Mouse (Mus musculus) midbrain, embryonic 13.5 days (tissue): ENCODE measurements around the gene Gm36210. TPM values are rescaled to one million over a fixed set of nuclear protein-coding genes. Genes with fewer than 3 reads are reported as not detected.

Experiments used
- ATAC-seq: fragments of 200-750 bp; cut with Nextera tagmentation; 2 replicates; pipeline ENCODE4 v1.8.0; 2017; ENCODE audit warnings: mild to moderate bottlenecking, moderate TSS enrichment, moderate library complexity
- H3K27ac ChIP-seq: fragments of 300-500 bp; sonication (generic); 2 replicates; pipeline ENCODE4 v1.5.1; 2015; ENCODE audit warnings: inconsistent platforms, mild to moderate bottlenecking, moderate library complexity
- H3K27me3 ChIP-seq: fragments of 300-500 bp; sonication (generic); 2 replicates; pipeline ENCODE4 v1.6.1; 2015; ENCODE audit warnings: mild to moderate bottlenecking, inconsistent platforms
- H3K36me3 ChIP-seq: fragments of 300-500 bp; sonication (generic); 2 replicates; pipeline ENCODE4 v1.6.1; 2015; ENCODE audit warnings: mild to moderate bottlenecking, inconsistent platforms
- H3K4me1 ChIP-seq: fragments of 300-500 bp; sonication (generic); replicated peaks from 2 replicates; pipeline ENCODE4 v1.6.1; 2015; ENCODE audit warnings: inconsistent platforms
- H3K4me2 ChIP-seq: fragments of 300-500 bp; sonication (generic); replicated peaks from 2 replicates; pipeline ENCODE4 v1.6.1; 2015; ENCODE audit warnings: moderate library complexity, mild to moderate bottlenecking, inconsistent platforms
- H3K4me3 ChIP-seq: fragments of 300-500 bp; sonication (generic); replicated peaks from 2 replicates; pipeline ENCODE4 v1.5.1; 2015; ENCODE audit warnings: mild to moderate bottlenecking, inconsistent platforms
- H3K9ac ChIP-seq: fragments of 300-500 bp; sonication (generic); replicated peaks from 2 replicates; pipeline ENCODE4 v1.6.1; 2015; ENCODE audit warnings: mild to moderate bottlenecking, inconsistent platforms
- H3K9me3 ChIP-seq: fragments of 300-500 bp; sonication (generic); 2 replicates; pipeline ENCODE4 v1.6.1; 2016; ENCODE audit warnings: mild to moderate bottlenecking, inconsistent platforms
- WGBS: fragments of 180-500 bp; shearing (Covaris S2); methylation state at CpG from one replicate; pipeline ENCODE4 v1.1.7; 2015; 5-methylcytosine and 5-hydroxymethylcytosine counted together
- polyA plus RNA-seq: library from polyadenylated mRNA; unstranded; fragments of >200 nt; fragmentation: Nextera tagmentation; extraction: Ambion mirVana; gene quantifications from 2 replicates; pipeline ENCODE4 v1.2.1, GENCODE M21; 2015

Gm36210 gene
- polyA plus RNA-seq, 1 experiment from 2014 or later = 0.32 TPM

DNA sequence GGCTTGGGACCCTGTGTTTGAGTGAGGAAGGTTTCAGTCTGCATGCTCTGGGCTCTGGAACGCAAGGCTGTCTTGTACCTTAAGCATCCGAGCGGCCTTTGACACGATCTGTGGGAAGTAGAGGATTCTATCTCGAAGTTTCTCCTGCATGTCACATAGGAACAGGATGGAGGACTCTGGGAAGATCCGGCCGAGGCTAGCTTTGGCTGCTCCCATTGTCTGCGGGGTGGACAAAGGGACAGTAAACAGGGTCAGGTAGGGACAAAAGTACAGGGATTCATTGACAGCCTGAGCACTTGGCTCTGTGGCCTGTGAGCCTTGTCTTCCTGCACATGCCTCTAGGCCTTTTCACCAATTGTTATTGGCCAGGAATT lies 55.0 kb downstream of the Gm36210 start:
- Histone ChIP-seq H3K4me2 (no peak overlapping the region), H3K36me3 (no peaks in the 10 kb centered on the region), H3K27ac (no peak overlapping the region), H3K9me3 (no peaks in the 10 kb centered on the region), H3K4me1 (no peaks in the 10 kb centered on the region), H3K27me3 (peaks cover 9% of the 10 kb centered on the region), H3K4me3 (no peak overlapping the region), H3K9ac (no peak overlapping the region)
- WGBS = 68% methylated on average over 8 of the region's 8 CpGs
- no peak for ATAC-seq

DNA sequence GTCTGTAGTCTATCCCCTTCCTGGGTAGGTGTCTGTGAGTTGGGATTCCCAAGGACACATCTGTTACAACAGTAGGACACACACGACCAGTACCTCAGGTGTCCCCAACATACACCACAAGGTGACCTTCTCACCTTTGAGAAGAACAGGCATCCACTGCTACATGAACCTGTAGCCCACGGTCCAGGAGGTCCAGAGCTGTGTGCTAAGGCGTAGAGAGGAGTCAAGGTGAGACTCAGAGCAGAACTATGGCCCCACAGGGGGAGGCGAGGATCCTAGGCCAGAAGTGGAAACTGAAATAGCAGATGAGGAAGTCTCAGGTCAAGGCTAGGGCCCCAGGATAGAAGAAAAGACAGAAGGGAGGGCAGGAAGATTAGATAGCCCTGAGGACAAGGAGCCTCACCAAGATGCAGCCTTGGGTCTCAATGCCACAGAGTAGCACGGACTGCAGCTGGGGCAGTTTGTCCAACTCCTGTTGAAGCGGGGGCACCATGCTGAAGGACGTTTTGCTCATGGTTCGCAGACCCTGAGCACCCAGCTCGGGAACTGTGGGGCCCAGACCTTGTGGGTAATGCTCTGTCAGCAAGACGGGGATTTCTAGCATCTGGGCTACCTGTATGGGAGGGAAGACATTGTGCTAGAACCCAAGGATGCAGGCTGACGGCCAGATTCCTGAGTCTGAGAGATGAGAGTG lies 55.5 kb downstream of the Gm36210 start:
- H3K4me3 ChIP-seq = no peak overlapping the region
- no peaks in the 10 kb centered on the region for H3K4me1 ChIP-seq
- no peak overlapping the region for H3K27ac ChIP-seq
- H3K9ac ChIP-seq = no peak overlapping the region
- peaks cover 13% of the 10 kb centered on the region for H3K27me3 ChIP-seq
- no peak overlapping the region for H3K4me2 ChIP-seq
- H3K9me3 ChIP-seq = no peaks in the 10 kb centered on the region
- no peaks in the 10 kb centered on the region for H3K36me3 ChIP-seq
- 79% methylated on average over 11 of the region's 11 CpGs for WGBS
- no peak for ATAC-seq

DNA sequence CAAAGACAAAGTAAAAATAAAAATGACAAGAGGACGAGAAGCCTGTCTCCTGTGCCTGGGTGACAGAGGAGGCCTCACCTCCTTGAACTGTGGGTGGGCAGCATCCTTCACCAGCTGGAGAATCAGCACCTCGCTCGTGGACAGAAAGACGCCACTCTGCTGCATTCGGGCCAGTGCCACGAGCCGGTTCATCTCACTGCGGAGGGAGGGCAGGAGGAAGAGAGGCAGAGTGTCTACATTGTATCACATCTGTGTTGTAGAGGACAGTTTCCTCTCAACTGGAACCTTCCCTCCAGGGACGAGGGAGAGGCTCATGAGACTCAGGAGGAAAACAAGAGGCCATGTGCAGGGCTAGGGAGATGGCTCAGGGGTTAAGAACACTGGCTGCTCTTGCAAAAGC lies 56.9 kb downstream of the Gm36210 start:
- Histone ChIP-seq H3K27me3 (peaks cover 19% of the 10 kb centered on the region), H3K4me1 (peaks cover 7% of the 10 kb centered on the region), H3K4me3 (no peak overlapping the region), H3K36me3 (no peaks in the 10 kb centered on the region), H3K9ac (no peak overlapping the region), H3K9me3 (no peaks in the 10 kb centered on the region), H3K27ac (no peak overlapping the region), H3K4me2 (no peak overlapping the region)
- ATAC-seq = no peak
- 63% methylated on average over 9 of the region's 9 CpGs for WGBS

Other genes with a start within 250 kb of the Gm36210 start
- 9.2 and 11.4 TPM in 2 replicates for gene Ppp6r1, start 247.5 kb downstream of the Gm36210 start, polyA plus RNA-seq
- gene Hspbp1, start 221.4 kb downstream of the Gm36210 start, polyA plus RNA-seq = 122 and 123 TPM in 2 replicates
- gene Brsk1, start 215.9 kb downstream of the Gm36210 start, polyA plus RNA-seq = 6.8 and 7.6 TPM in 2 replicates
- gene Tmem150b, start 181.3 kb downstream of the Gm36210 start, polyA plus RNA-seq = 0.22 and 0.24 TPM in 2 replicates
- 90.0 and 92.5 TPM in 2 replicates for gene Kmt5c, start 166.4 kb downstream of the Gm36210 start, polyA plus RNA-seq
- 19.7 and 22.9 TPM in 2 replicates for gene Cox6b2, start 153.4 kb downstream of the Gm36210 start, polyA plus RNA-seq
- not detected in 2 replicates for gene Fam71e2, start 135.2 kb downstream of the Gm36210 start, polyA plus RNA-seq
- gene Il11, start 123.7 kb downstream of the Gm36210 start, polyA plus RNA-seq = 0.48 and 1.1 TPM in 2 replicates
- gene Tmem190, start 123.6 kb downstream of the Gm36210 start, polyA plus RNA-seq = 0.45 TPM in 1 of 2 replicates, not detected in the other
- 2.5 and 3.0 TPM in 2 replicates for gene Tmem238, start 116.9 kb downstream of the Gm36210 start, polyA plus RNA-seq
- gene Rpl28, start 113.6 kb downstream of the Gm36210 start, polyA plus RNA-seq = 224 and 265 TPM in 2 replicates
- gene Ube2s, start 93.9 kb downstream of the Gm36210 start, polyA plus RNA-seq = 281 and 301 TPM in 2 replicates
- gene Shisa7, start 61.8 kb downstream of the Gm36210 start, polyA plus RNA-seq = 8.8 and 9.7 TPM in 2 replicates
- gene Isoc2b, start 36.3 kb downstream of the Gm36210 start, polyA plus RNA-seq = 3.3 and 5.3 TPM in 2 replicates
- 0.43 and 0.65 TPM in 2 replicates for gene Isoc2a, start 29.4 kb downstream of the Gm36210 start, polyA plus RNA-seq
- 4.3 and 4.4 TPM in 2 replicates for gene Zfp628, start 8.7 kb upstream of the Gm36210 start, polyA plus RNA-seq
- 29.5 and 31.1 TPM in 2 replicates for gene Nat14, start 15.5 kb upstream of the Gm36210 start, polyA plus RNA-seq
- gene Ssc5d, start 19.3 kb upstream of the Gm36210 start, polyA plus RNA-seq = 0.88 and 0.98 TPM in 2 replicates
- 0.12 and 0.13 TPM in 2 replicates for gene Sbk2, start 57.9 kb upstream of the Gm36210 start, polyA plus RNA-seq
- gene Sbk3, start 64.7 kb upstream of the Gm36210 start, polyA plus RNA-seq = 0.10 and 0.13 TPM in 2 replicates
- gene Zfp579, start 89.6 kb upstream of the Gm36210 start, polyA plus RNA-seq = 65.2 and 68.4 TPM in 2 replicates
- 8.6 and 8.9 TPM in 2 replicates for gene Zfp524, start 107.9 kb upstream of the Gm36210 start, polyA plus RNA-seq
- 42.0 and 51.1 TPM in 2 replicates for gene Fiz1, start 108.2 kb upstream of the Gm36210 start, polyA plus RNA-seq
- 0.89 and 1.3 TPM in 2 replicates for gene Gm44973, start 109.0 kb upstream of the Gm36210 start, polyA plus RNA-seq
- gene Zfp865, start 113.9 kb upstream of the Gm36210 start, polyA plus RNA-seq = 5.7 and 7.9 TPM in 2 replicates
- 25.8 and 30.1 TPM in 2 replicates for gene Ccdc106, start 114.0 kb upstream of the Gm36210 start, polyA plus RNA-seq
- gene 4632433K11Rik, start 127.6 kb upstream of the Gm36210 start, polyA plus RNA-seq = not detected in 2 replicates
- gene Zfp784, start 131.9 kb upstream of the Gm36210 start, polyA plus RNA-seq = 10.5 and 11.2 TPM in 2 replicates
- gene Zfp580, start 145.0 kb upstream of the Gm36210 start, polyA plus RNA-seq = 70.1 and 72.8 TPM in 2 replicates
- gene U2af2, start 155.6 kb upstream of the Gm36210 start, polyA plus RNA-seq = 121 and 128 TPM in 2 replicates
- gene Epn1, start 173.7 kb upstream of the Gm36210 start, polyA plus RNA-seq = 73.5 and 80.1 TPM in 2 replicates
- gene Rfpl4, start 210.4 kb upstream of the Gm36210 start, polyA plus RNA-seq = not detected in 2 replicates
- 0.38 and 0.41 TPM in 2 replicates for gene Rasl2-9, start 219.4 kb upstream of the Gm36210 start, polyA plus RNA-seq
- 0.01 TPM in 1 of 2 replicates, not detected in the other for gene Vmn1r55, start 243.2 kb upstream of the Gm36210 start, polyA plus RNA-seq